Mouse (Mus musculus): ENCODE results near the gene Myh3.

DNA sequence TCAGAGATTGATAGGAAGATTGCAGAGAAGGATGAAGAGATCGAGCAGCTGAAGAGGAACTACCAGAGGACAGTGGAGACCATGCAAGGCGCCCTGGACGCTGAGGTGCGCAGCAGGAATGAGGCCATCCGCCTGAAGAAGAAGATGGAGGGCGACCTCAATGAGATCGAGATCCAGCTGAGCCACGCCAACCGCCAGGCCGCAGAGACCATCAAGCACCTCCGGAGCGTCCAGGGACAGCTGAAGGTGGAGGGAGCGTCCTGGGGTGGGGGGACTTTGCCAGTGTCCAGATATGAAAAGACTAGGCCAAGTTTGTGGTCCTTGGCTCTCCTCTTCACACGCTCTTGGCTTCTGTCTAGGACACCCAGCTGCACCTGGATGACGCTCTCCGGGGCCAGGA is 21.1 kb downstream of the Myh3 start:
- TF ChIP-seq CTCF (IDR thresholded peaks at IDR 0.05; ENCODE audit: control insufficient read depth, insufficient read depth, low read length) (no peak), POLR2A (IDR thresholded peaks at IDR 0.05; ENCODE audit: borderline replicate concordance, control insufficient read depth, low read depth, low read length) (no peak)
